Mouse (Mus musculus) c-Kit-negative CD71-positive TER-119-positive erythroid progenitor cells, embryonic 14.5 days (primary cell): ENCODE results near the gene Esp34.

Experiments
- DNase-seq: peaks from one replicate; pipeline ENCODE4 v3.0.0-alpha.2; 2013; ENCODE audit warnings: low read depth, low spot score

The Esp34 gene

DNA sequence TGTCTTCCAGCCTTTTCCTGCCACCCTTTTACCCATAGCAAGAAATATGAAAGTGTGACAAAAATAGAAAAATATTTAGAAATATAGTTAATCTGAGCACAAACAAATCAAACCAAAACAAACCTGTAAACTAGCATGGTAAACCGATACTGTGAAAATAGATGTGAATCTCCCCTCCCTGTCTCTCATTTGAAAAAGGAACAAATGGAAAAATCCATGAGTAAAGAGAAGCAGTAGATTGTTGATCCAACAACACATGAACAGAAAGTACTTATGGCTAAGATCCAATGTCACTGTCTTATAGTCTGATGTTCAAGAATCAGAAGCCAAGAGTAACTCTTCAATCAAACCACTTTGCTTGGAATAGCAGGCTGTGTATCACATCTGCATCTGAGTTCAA, at the start of gene Esp34:
Gene Esp34, plus strand, starts transcription at position 301 of the 400 bp plus-strand sequence.
- no peak for DNase-seq

DNA sequence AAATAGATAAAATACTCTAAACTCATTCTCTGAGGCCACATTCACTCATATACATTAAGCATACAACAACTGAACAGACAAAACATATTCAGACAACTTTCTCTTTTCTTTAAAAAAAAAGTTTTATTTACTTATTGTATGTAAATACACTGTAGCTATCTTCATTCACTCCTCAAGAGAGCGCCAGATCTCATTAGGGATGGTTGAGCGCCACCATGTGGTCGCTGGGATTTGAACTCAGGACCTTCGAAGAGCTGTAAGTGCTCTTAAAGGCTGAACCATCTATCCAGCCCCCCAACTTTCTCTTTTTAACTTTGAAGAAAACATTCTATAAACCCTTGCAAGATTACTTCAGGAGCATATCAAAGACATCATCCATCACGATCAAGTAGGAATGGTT, 8.5 kb downstream of the Esp34 start:
- no peak for DNase-seq
